Mouse (Mus musculus) yolk sac, embryonic 10.5 days (tissue): Measurements from ENCODE around the gene Pim3.
A peak's percentile ranks its signal among the peaks of the same experiment; 100 is the strongest.

Experiments
- DNase-seq: peaks from one replicate; pipeline ENCODE4 v3.0.0-alpha.2; 2017; ENCODE audit warnings: low spot score

Pim3 gene

GRCm38 (mm10) chr15:88881253-88882044, 19.5 kb downstream of the Pim3 start:
- no peak for DNase-seq

- DNase-seq: no peak
These were observed 20.9 kb downstream of the Pim3 start for GRCm38 (mm10) chr15:88882851-88883250.

GRCm38 (mm10) chr15:88883342-88883741, 21.4 kb downstream of the Pim3 start:
- DNase-seq: no peak

- no peak for DNase-seq
These were observed 23.4 kb downstream of the Pim3 start for GRCm38 (mm10) chr15:88885376-88885775.

- DNase-seq: no peak
These were observed 27.0 kb downstream of the Pim3 start for GRCm38 (mm10) chr15:88889032-88889431.

- DNase-seq: no peak
These were observed 28.0 kb downstream of the Pim3 start for GRCm38 (mm10) chr15:88889994-88890393.

DNA sequence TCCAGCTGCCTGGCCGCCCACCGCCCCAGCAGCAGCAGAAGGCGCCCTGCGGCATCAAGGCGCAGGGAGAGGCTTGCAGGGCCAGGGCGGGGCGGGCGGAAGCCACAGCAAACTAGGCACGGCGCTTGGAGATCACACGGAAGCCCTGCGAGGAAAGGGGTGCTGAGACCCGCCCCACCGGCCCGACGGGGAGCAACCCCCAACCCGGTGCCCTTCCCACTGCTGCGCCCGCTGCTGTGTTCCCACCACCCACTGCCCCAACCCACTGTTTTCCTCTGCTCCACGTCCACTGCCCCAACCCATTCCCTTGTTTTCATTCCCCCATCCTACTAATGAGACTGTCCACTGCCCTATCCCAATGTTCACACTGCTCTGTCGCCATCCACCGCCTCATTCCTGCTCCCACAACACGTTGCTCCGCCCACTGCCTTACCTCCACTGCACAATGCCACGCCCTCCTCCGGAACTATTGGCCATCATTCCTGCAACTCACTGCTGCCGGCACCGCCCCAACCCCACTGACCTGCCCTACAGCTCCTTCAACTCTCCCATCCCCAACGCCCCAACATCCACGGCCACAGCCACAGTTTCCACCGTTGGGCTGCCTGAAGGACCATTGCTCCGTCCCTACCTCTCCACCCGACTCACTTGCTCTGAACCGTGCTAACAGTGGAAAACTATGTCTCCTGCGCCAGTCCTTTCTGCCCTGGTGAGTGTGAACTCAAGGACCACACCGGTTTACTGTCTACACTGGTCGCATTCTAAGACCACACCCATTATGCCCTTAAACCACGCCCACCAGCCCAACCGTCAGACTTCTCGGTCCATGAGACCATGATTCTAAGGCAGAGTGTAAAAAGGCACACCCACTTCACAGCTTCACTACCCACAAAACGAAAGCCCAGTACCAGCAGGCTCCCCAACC, 29.0 kb downstream of the Pim3 start:
- DNase-seq: peak; percentile 75

DNA sequence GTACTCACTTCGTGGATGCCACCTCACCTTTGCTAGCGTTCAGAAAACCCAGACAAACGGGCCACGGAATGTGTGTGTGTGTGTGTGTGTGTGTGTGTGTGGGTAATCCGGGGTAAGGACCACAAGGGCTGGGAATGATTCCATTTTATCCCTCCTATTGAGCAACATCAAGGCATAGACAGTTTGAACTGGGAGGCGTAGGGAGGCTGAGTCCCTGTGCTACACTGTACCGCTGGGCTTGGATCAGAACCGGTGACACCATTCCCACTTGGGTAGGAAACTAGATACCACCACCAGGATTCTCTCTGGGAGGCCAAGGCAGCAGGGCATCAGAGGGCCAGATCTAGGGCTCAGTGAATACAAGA, 29.7 kb downstream of the Pim3 start:
- no peak for DNase-seq

DNA sequence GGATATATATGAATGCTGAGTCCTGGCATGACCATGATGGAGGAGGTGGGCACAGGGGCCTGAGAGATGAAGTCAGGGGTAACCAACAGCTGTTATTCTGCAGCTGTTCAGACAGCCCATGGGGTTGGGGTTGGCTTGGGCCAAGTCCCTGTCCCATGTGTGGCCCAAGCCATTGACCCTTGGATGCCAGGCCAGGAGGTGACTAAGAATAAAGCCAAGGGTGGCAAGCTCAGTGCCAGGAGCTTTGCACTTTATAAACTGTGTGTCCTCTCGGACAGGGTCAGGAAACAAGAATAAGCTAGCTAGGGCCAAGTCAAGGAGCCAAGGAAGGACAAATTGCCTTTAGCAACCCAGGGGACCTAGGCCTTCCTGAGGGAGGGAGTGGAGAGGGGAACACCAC, 30.3 kb downstream of the Pim3 start:
- no peak for DNase-seq

- no peak for DNase-seq
These were observed 30.9 kb downstream of the Pim3 start for GRCm38 (mm10) chr15:88892876-88893275.

GRCm38 (mm10) chr15:88895119-88895518, 33.1 kb downstream of the Pim3 start:
- DNase-seq: no peak

DNA sequence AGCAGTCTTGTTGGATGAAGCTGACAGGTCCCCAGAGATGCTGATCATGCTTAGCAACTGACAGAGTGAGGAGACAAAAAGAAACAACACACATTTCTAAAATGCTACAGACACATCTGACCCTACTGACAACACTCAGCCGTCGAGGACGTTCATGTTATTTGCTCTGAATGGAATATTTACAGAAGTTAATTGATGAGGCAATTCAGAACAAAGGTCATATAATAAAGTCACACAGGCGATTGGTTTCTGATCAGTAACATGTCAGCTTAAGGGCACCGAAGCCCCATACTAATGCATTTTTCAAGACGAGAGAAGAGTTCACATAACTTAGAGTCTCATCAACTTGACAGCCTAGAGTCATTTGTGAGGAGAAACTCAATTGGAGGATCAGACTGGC, 33.9 kb downstream of the Pim3 start:
- DNase-seq: no peak

DNA sequence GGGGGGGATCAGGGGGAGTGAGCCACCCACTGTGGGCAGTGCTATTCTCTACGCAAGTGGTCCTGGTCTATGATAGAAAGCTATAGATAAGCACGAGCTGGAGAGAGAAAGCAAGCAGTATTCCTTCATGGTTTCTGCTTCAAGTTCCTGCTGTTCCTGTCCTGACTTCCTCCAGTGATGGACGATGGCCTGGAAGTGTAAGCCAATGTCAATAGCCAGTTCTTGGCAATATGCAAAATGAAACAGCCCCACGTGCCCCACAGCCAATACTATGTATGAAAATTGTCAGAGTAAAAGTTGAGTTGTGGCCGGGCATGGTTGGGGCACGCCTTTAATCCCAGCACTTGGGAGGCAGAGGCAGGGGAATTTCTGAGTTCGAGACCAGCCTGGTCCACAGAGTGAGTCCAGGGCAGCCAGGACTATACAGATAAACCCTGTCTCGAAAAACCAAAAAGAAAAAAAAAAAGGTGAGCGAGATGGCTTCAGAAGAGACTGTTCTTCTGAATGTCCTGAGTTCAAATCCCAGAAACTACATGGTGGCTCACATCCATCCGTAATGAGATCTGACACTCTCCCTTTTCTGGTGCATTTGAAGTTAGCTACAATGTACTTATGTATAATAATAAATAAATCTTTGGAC, 34.5 kb downstream of the Pim3 start:
- DNase-seq: no peak

- no peak for DNase-seq
These were observed 40.4 kb downstream of the Pim3 start for GRCm38 (mm10) chr15:88902200-88902875.

DNA sequence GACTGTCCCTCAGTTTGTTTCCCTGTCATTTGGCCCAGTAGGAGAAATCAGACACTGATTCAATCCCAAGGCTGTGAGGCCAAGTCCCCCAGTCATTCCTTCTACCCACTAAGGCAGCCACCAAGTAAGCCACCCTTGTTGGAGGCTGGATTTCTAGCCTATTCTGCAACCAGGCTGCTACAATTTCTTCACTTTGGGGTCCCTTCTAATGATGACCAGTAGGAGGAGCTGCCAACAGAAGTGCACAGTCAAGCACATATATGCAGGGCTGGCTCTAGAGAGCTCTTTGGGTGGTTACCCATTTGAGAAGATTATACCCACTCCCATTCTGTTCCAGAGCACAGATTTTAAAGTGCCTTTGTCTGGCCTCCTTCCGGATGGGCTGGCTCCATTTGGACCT, 41.1 kb downstream of the Pim3 start:
- no peak for DNase-seq

DNA sequence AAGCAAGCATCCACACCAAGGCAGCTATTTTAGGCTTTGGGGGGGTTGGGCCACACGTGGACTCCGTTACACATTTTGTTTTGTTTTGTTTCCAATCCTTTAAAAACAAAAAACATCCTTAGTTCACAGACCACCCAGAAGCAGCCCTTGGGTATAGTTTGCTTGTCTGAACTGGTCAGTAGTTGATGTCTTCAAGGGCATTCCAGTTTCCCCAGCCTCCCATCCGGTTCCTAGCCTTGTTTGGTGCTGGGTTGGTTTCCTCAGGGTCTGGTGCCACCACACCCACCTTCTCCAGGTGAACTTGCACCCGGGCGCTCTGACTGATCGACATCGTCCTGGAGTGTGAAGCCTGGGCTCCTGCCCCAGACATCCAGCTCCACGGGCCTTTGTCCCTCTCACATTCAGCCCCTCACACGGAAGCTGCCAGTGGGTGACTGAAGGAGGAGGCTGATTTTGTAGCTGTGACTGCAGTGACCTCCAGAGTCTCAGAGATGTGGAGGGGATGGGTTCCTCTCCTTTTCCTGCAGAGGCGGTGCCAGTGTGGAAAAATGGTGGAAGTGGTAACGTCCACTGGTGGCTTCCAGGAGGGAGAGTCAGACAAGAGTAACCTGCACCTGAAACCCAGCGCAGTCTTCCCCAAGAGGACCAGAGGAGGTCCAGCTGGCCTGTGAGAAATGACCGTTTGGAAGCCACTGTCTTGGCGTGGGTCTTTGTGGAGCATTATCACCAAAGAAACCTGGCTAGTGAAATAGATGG, 42.2 kb downstream of the Pim3 start:
- DNase-seq: no peak

DNA sequence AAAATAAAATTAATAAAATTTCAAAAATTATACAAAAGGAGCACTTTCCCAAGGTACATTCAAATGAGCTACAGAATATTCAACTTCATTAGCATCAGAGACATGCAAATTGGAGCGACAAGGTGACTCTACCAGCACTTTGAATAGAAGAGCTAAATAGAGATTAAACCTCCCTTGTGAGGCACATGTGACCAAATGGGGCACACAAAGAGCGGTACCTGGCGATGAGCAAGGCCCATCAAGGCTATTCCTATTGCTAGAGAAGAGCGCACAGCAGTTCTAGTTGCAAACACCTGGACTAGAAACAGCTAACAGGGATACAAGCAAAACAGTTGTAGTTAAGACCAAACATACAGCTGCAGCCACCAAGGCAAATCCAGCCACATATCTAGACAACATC, 44.4 kb downstream of the Pim3 start:
- no peak for DNase-seq

GRCm38 (mm10) chr15:88915046-88915445, 53.1 kb downstream of the Pim3 start:
- DNase-seq: no peak
